Mouse (Mus musculus): ENCODE data around the gene Fstl4. TPM values are rescaled to one million over a fixed set of nuclear protein-coding genes. Genes with fewer than 3 reads are reported as not detected.

The Fstl4 gene
- polyA plus RNA-seq (2015; fragmentation: Nextera tagmentation; extraction: Ambion mirVana) = 1.2 and 1.5 TPM in 2 replicates

DNA sequence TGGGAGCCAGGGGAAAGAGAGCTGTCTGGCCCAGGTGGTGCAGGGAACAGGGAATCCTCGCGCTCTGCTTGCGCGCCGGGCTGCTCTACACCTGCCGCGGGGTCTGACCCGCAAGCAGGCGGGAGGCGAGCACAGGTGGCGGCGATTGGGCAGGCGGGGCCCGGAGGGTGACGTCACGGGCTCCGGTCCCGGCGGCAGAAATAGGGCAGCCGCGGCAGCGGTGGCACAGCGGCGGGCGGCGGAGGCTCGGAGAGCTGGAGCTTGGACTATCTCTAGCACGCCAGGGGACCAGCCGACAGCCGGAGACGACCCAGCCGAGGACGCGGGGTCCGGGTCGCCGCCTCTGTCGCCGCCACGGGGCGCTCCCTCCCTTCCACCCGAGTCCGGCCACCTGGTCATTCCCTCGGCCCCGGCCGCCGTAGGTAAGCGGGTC is at the start of gene Fstl4:
Gene Fstl4, plus strand, starts transcription at position 174 of the 433 bp plus-strand sequence.
- 0 out of 2 replicates have a peak, but pooled peaks have one; percentile 46 for ATAC-seq (replicated peaks; ENCODE audit: low FRiP score)
- Histone ChIP-seq H3K36me3 (no peaks in the 10 kb centered on the region), H3K27ac (no peak within 1 kb of the TSS), H3K9me3 (replicated peaks) (no peaks in the 10 kb centered on the region), H3K27me3 (peaks cover 64% of the 10 kb centered on the region), H3K4me1 (peaks cover 24% of the 10 kb centered on the region), H3K9ac (peak within 1 kb of the TSS; percentile 33), H3K4me3 (replicated peaks) (peak within 1 kb of the TSS; percentile 57), H3K4me2 (peak within 1 kb of the TSS; percentile 99)
- under 1% methylated on average over 42 of the region's 48 CpGs for WGBS

DNA sequence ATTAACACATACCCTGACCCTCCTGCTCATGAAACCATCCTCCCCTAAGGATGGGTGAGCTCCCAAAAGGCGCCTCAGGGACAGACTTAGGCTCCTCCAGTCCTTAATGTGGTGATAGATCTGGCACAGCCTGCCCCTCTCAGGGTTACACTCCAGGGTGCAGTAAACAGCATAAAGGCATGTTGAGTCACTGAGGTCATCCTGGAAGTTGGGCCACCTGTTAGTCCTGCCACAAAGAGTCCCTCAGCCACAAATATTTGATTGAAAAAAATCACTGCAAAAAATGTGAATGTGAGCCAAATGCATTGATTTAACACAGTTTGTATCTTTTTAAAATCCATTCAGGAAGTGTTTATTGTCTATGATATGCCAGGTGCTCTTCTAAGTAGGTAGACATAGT is 45.9 kb upstream of the Fstl4 start:
- ATAC-seq (replicated peaks; ENCODE audit: low FRiP score) = no peak
- WGBS = 71% methylated on average over 1 of the region's 1 CpGs
- H3K4me1 ChIP-seq = no peaks in the 10 kb centered on the region
- H3K36me3 ChIP-seq = no peaks in the 10 kb centered on the region
- H3K4me2 ChIP-seq = no peak overlapping the region
- H3K9me3 ChIP-seq (replicated peaks) = no peaks in the 10 kb centered on the region
- no peak overlapping the region for H3K9ac ChIP-seq
- no peak overlapping the region for H3K27ac ChIP-seq
- peaks cover 12% of the 10 kb centered on the region; the same call in 1 of the 2 replicates for H3K27me3 ChIP-seq
- H3K4me3 ChIP-seq (replicated peaks) = no peak overlapping the region

DNA sequence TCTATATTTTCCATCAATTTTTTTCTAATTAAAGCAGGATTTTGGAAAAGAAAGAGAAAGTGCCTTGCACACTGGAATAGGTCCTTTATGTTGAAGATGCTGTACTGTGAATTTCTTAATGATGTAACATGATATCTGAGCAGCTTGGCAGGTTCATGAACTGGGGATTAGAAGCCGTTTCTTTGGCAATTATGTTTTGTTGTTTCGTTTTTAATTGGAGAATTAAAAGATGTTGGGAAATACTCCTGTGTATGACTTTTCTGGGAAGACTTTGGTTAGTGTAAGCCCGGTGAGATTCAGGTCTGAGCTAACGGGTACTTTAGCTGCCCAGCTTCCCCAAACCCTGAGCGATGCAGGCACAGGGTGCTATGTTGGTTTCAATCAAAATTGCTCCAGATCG is 43.3 kb upstream of the Fstl4 start:
- no peak overlapping the region for H3K4me3 ChIP-seq (replicated peaks)
- H3K9me3 ChIP-seq (replicated peaks) = no peaks in the 10 kb centered on the region
- no peaks in the 10 kb centered on the region for H3K36me3 ChIP-seq
- no peak overlapping the region for H3K27ac ChIP-seq
- WGBS = 56% methylated on average over 6 of the region's 6 CpGs
- H3K4me1 ChIP-seq = no peaks in the 10 kb centered on the region
- H3K4me2 ChIP-seq = no peak overlapping the region
- H3K9ac ChIP-seq = no peak overlapping the region
- ATAC-seq (replicated peaks; ENCODE audit: low FRiP score) = no peak
- peaks cover 17% of the 10 kb centered on the region; the same call in 1 of the 2 replicates for H3K27me3 ChIP-seq

DNA sequence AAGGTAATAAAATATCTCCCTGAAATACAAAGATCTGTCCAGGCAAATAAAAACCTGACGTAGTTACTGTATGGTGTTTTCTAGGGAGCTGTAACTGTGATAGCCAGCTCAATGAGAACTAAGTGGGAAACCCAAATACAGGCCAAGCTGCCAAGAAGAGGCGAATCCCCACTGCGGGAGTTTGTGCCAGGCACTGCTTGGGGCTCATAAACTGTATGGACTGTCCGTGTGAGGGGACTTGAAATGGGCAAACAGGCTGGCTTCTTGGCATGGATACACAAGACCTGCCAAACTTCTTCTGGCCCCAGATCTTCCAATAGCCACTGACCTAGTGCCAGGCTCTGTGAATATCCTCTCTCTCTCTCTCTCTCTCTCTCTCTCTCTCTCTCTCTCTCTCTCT is 41.7 kb upstream of the Fstl4 start:
- Histone ChIP-seq H3K4me3 (replicated peaks) (no peak overlapping the region), H3K9ac (no peak overlapping the region), H3K27ac (no peak overlapping the region), H3K4me1 (no peaks in the 10 kb centered on the region), H3K27me3 (peaks cover 17% of the 10 kb centered on the region; the same call in 1 of the 2 replicates), H3K36me3 (no peaks in the 10 kb centered on the region), H3K4me2 (no peak overlapping the region), H3K9me3 (replicated peaks) (no peaks in the 10 kb centered on the region)
- 80% methylated on average over 4 of the region's 4 CpGs for WGBS
- ATAC-seq (replicated peaks; ENCODE audit: low FRiP score) = no peak

DNA sequence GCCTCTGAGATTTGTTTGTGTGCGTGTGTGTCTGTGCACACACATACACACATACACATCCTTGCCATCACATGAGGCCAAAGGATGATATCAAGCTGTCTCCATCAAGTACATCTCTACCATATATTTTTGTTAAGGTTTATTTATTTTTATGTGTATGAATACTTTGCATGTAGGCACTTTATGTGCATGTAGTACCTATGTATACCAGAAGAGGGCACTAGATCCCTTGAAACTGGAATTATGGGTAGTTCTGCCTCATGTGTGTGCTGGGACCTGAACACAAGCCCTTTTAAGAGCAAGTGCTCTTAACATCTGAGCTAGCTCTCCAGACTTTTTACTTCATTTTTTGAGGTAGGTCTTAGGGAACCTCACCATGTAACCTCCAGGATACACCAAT is 38.4 kb upstream of the Fstl4 start:
- Histone ChIP-seq H3K36me3 (no peaks in the 10 kb centered on the region), H3K4me2 (no peak overlapping the region), H3K27ac (no peak overlapping the region), H3K9ac (no peak overlapping the region), H3K4me1 (no peaks in the 10 kb centered on the region), H3K9me3 (replicated peaks) (no peaks in the 10 kb centered on the region), H3K4me3 (replicated peaks) (no peak overlapping the region), H3K27me3 (peaks cover 10% of the 10 kb centered on the region; the same call in 1 of the 2 replicates)
- ATAC-seq (replicated peaks; ENCODE audit: low FRiP score) = no peak
- 89% methylated on average over 1 of the region's 1 CpGs for WGBS

DNA sequence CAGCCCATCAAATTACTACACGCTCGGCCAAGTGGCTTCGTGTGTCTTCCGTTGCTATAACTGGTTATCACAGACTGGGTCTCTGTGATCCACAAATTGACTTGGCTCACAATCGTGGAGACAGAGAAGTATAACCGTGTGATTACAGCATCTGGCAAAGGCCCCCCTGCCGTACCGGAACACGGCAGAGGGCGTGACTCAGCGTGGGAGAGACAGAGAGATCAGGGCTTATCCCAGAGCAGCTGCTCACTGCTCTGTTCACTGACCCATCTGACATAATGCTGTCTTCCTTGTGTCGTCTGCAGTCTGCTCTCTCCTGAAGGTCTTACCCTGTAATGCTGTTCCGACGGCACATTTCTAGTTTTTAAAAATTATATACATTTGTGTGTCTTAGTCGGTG is 36.0 kb upstream of the Fstl4 start:
- no peaks in the 10 kb centered on the region for H3K9me3 ChIP-seq (replicated peaks)
- no peak overlapping the region for H3K4me3 ChIP-seq (replicated peaks)
- no peaks in the 10 kb centered on the region for H3K4me1 ChIP-seq
- H3K9ac ChIP-seq = no peak overlapping the region
- H3K27ac ChIP-seq = no peak overlapping the region
- WGBS = 67% methylated on average over 15 of the region's 15 CpGs
- no peaks in the 10 kb centered on the region for H3K36me3 ChIP-seq
- H3K4me2 ChIP-seq = no peak overlapping the region
- 0 out of 2 replicates have a peak, but pooled peaks cover 5% of the 10 kb centered on the region for H3K27me3 ChIP-seq
- ATAC-seq (replicated peaks; ENCODE audit: low FRiP score) = no peak

DNA sequence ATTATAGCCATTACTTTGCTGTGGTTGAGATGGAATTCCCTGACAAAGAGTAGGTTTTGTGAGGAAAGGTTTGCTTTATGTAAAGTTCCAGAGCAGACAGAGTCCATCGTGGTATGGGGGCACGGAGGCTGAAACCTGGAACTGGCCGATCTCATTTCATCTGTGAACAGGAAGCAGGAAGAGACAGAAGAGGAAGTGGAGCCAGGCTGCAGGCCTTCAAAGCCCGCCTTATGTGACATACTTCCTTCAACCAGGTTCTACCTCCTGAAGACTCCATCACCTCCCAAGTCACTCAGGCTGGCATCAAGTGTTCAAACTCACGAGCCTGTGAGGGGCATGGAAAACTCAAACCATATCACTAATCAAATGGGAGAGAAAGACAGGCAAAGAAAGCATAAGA is 34.5 kb upstream of the Fstl4 start:
- Histone ChIP-seq H3K27ac (no peak overlapping the region), H3K9ac (no peak overlapping the region), H3K4me2 (no peak overlapping the region), H3K4me3 (replicated peaks) (no peak overlapping the region), H3K36me3 (no peaks in the 10 kb centered on the region), H3K4me1 (no peaks in the 10 kb centered on the region), H3K27me3 (0 out of 2 replicates have a peak, but pooled peaks cover 3% of the 10 kb centered on the region), H3K9me3 (replicated peaks) (no peaks in the 10 kb centered on the region)
- WGBS = 76% methylated on average over 5 of the region's 5 CpGs
- ATAC-seq (replicated peaks; ENCODE audit: low FRiP score) = no peak

DNA sequence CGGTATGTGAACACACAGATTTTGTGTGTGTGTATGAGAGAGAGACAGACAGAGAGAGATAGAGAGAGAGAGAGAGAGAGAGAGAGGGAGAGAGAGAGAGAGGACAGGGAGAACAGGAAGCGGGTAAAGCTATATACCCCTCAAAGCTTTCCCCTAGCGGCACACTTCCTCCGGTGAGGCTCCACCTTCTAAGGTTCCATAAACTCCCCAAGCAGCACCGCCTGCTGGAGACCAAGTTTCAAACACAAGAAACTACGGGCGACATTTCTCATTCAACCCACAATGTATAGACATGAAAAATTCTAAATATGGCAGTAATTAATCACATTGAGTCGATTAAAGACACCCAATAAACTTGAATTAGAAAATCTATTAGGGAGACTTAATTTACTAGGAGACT is 32.5 kb upstream of the Fstl4 start:
- 53% methylated on average over 8 of the region's 8 CpGs for WGBS
- Histone ChIP-seq H3K4me3 (replicated peaks) (no peak overlapping the region), H3K9me3 (replicated peaks) (no peaks in the 10 kb centered on the region), H3K27ac (no peak overlapping the region), H3K27me3 (no peaks in the 10 kb centered on the region), H3K36me3 (no peaks in the 10 kb centered on the region), H3K4me1 (no peaks in the 10 kb centered on the region), H3K4me2 (no peak overlapping the region), H3K9ac (no peak overlapping the region)
- ATAC-seq (replicated peaks; ENCODE audit: low FRiP score) = no peak

DNA sequence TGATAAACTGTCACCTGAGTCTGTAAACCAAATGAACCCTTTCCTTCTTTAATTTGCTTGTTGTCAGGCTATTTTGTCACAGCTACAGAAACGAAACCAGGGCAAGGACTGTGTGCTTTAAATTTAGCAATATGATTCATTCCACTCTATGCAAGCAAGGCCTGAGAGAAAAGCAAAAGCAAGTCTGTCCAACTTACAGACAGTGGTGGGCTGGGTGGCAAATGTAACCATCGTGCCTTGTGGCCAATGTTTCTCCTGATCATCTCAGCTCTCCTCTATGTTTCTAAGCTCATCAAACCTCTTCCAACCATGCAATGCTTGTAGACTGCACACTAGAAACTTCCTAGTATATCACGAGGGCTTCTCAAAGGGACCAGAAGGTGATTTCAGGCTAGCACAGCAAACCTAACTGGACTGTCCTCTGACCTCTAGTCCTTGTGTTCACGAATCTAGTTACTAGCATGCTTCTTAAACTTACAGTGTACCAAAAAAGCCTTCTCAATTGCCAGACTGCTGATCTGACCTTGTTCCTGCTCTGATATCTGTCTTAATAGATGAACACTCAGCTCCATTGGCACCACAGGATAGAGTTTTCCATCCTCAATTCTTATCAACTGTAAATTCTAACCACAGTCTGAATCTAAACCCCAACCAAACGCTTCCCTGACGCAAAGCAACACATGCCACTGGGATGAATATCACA is 29.8 kb upstream of the Fstl4 start:
- Histone ChIP-seq H3K4me3 (replicated peaks) (no peak overlapping the region), H3K9me3 (replicated peaks) (no peaks in the 10 kb centered on the region), H3K4me2 (no peak overlapping the region), H3K4me1 (peaks cover 6% of the 10 kb centered on the region; the same call in 1 of the 2 replicates), H3K27me3 (no peaks in the 10 kb centered on the region), H3K9ac (no peak overlapping the region), H3K27ac (no peak overlapping the region), H3K36me3 (no peaks in the 10 kb centered on the region)
- ATAC-seq (replicated peaks; ENCODE audit: low FRiP score) = no peak
- 84% methylated on average over 6 of the region's 6 CpGs for WGBS

DNA sequence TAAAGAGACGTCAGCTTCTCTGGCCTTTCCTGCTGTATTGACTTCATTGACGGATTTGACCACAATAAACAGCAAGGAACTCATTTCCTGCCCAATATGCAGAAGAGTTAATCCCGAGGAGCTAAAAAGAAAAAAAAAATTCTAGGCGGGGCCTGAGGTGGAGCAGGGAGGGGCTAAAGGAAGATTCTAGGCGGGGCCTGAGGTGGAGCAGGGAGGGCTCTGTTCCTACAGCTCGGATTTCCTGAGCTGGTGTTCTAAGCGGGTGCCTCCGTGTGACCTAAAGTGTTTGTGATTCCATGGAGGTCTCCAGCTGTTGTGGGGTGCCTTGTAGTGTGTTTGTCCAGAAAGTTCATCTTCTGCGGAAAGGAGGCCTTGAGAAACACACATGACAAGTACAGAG is 25.2 kb upstream of the Fstl4 start:
- no peak overlapping the region for H3K27ac ChIP-seq
- peaks cover 7% of the 10 kb centered on the region; the same call in 1 of the 2 replicates for H3K4me1 ChIP-seq
- H3K4me3 ChIP-seq (replicated peaks) = no peak overlapping the region
- H3K36me3 ChIP-seq = no peaks in the 10 kb centered on the region
- no peaks in the 10 kb centered on the region for H3K9me3 ChIP-seq (replicated peaks)
- WGBS = 19% methylated on average over 9 of the region's 9 CpGs
- H3K27me3 ChIP-seq = 0 out of 2 replicates have a peak, but pooled peaks cover 2% of the 10 kb centered on the region
- 0 out of 2 replicates have a peak overlapping the region, but pooled peaks have one; percentile 17 for H3K4me2 ChIP-seq
- no peak overlapping the region for H3K9ac ChIP-seq
- 0 out of 2 replicates have a peak, but pooled peaks have one; percentile 62 for ATAC-seq (replicated peaks; ENCODE audit: low FRiP score)

DNA sequence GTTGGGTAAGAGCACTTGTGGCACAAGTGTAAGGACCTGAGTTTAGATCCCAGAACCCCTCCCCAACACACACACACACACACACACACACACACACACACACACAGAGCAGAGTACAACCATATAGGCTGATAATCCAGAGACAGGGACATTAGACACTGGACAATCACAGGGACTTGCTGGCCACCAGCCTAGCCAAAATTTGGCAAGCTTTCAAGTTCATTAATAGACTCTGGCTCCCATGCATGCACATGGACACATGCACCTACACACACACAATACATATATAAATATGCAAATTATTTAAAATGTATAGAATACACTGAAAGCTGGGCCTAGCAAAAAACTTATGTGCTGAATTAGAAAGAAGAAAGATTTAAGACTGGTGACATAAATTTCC is 24.0 kb upstream of the Fstl4 start:
- Histone ChIP-seq H3K4me1 (peaks cover 11% of the 10 kb centered on the region; the same call in 1 of the 2 replicates), H3K9ac (no peak overlapping the region), H3K27me3 (0 out of 2 replicates have a peak, but pooled peaks cover 2% of the 10 kb centered on the region), H3K4me2 (no peak overlapping the region), H3K9me3 (replicated peaks) (no peaks in the 10 kb centered on the region), H3K27ac (no peak overlapping the region), H3K36me3 (no peaks in the 10 kb centered on the region), H3K4me3 (replicated peaks) (no peak overlapping the region)
- ATAC-seq (replicated peaks; ENCODE audit: low FRiP score) = no peak

DNA sequence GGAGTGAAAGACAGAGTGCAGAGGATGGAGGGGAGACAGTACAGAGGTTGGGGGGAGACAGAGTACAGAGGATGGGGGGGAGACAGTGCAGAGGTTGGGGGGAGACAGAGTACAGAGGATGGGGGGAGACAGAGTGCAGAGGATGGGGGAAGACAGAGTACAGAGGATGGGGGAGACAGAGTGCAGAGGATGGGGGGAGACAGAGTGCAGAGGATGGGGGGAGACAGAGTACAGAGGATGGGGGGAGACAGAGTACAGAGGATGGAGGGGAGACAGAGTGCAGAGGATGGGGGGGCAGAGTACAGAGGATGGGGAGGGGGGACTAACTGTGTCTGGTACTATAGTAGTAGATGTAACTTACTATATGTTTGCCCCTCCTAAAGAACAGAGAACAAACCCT is 20.5 kb upstream of the Fstl4 start:
- ATAC-seq (replicated peaks; ENCODE audit: low FRiP score) = no peak

More for the DNA sequence above, 20.5 kb upstream of the Fstl4 start:
- Histone ChIP-seq H3K9me3 (replicated peaks) (no peaks in the 10 kb centered on the region), H3K4me3 (replicated peaks) (no peak overlapping the region), H3K36me3 (no peaks in the 10 kb centered on the region), H3K4me1 (peaks cover 21% of the 10 kb centered on the region), H3K9ac (no peak overlapping the region), H3K4me2 (no peak overlapping the region), H3K27me3 (0 out of 2 replicates have a peak, but pooled peaks cover 2% of the 10 kb centered on the region), H3K27ac (no peak overlapping the region)

All from kidney, embryonic 15.5 days (tissue).